Mouse (Mus musculus) olfactory bulb, adult 2 months (tissue): ENCODE measurements around the gene Grik3.

Experiments used
- CTCF ChIP-seq: fragments of 200-500 bp; IDR thresholded peaks from 2 replicates; pipeline ENCODE4 v1.5.1; 2012; ENCODE audit warnings: low read depth, mild to moderate bottlenecking, low read length, moderate library complexity; ENCODE audit not compliant: insufficient read depth
- POLR2A ChIP-seq: fragments of 200-500 bp; IDR thresholded peaks from 2 replicates; pipeline ENCODE4 v1.6.1; 2012; ENCODE audit warnings: mild to moderate bottlenecking, low read depth, low read length, moderate library complexity; ENCODE audit not compliant: insufficient read depth

- no peak for TF ChIP-seq CTCF
- TF ChIP-seq POLR2A: no peak
These were observed 26.1 kb downstream of the Grik3 start for GRCm38 (mm10) chr4:125516612-125517011.
